Mouse (Mus musculus) gastrocnemius, adult 2 months (tissue): ENCODE data around the gene Crlf3. TPM values are rescaled to one million over a fixed set of nuclear protein-coding genes. Genes with fewer than 3 reads are reported as not detected.
"Not testable (repeated sequence)": the region's sequence is repeated elsewhere in the genome, so short reads cannot be mapped to it uniquely, and the experiment has no call there.

Experiments
- DNase-seq: peaks from one replicate; pipeline ENCODE4 v3.0.0; 2022
- H3K27ac ChIP-seq: fragments of 200-600 bp; 2 replicates; pipeline ENCODE4 v1.8.1; 2022; ENCODE audit warnings: mild to moderate bottlenecking
- H3K4me3 ChIP-seq: fragments of 200-600 bp; 2 replicates; pipeline ENCODE4 v1.8.1; 2022; ENCODE audit warnings: mild to moderate bottlenecking, moderate library complexity
- CTCF ChIP-seq: fragments of 200-600 bp; IDR thresholded peaks from 2 replicates; pipeline ENCODE4 v1.8.1; 2022; ENCODE audit warnings: antibody characterized with exemption, mild to moderate bottlenecking, moderate library complexity
- intact Hi-C: fragments of 180-260 bp; cut with DNase I; formaldehyde crosslinking; loops from one replicate; pipeline ENCODE4 v1.15.1; 2025
- total RNA-seq, 2 experiments: library from RNA; stranded (reverse); gene quantifications; 2 replicates each; pipeline ENCODE4 v1.2.3; 2021

Crlf3 gene
- total RNA-seq, 2 experiments from 2014 or later = 4.1 to 6.6 TPM

DNA sequence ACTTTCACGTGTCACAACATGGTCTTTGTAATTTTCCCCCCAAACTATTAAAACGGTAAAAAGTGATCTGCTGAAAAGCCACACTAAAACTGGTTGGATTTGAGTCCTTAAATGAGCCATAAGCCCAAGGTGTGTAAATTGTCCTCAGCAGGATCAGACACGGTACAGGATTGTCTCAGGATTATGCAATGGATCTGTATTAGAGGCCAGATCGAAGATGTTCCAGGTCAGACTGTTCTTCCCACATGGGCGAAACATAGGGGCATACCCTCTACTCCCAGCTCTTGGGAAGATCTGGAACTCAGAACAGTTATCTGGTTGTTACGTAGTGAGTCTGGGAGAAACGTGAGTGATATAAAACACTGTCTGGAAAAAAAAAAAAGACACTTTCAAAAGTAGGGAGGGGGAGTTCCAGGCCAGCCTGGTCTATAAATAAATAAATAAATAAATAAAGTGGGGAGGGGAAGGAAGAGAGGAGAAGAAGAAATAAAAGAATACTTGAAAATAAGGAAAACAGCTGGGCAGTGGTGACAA lies 1.1 kb upstream of the Crlf3 start:
- no peak for TF ChIP-seq CTCF
- intact Hi-C loops = loop anchor here (5.0 kb wide), 1 partner anchor 40 kb away; no protein-coding TSS in a partner anchor

DNA sequence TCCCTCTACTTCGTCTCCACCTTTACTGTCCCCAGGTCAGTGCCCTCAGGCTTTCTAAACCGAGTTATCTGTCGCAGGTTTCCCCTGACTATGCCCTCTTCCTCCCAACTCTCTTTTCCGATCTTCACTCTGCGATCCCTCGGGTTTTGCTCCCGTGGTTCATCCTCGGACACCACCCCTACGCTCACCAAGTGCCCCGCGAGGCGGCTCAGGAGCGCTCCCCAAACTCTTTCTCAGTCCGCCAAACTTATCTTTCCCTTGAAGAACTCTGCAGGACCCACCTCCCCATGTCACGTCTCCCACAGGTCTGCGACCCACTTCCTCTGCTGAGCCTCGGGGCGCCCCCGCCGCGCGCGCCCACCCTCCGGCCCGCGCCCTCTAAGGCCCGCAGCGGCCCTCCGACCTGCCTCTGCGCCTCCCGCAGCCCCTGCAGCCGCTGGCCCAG lies 388 bp downstream of the Crlf3 start:
- Histone ChIP-seq H3K4me3 (peak overlapping the region; percentile 100), H3K27ac (peak overlapping the region; percentile 94)
- no peak for TF ChIP-seq CTCF
- no peak for DNase-seq
- intact Hi-C loops = loop anchor here (5.0 kb wide), 1 partner anchor 38 kb away; no protein-coding TSS in a partner anchor

More for the DNA sequence above, 1.1 kb upstream of the Crlf3 start:
- DNase-seq = no peak
- Histone ChIP-seq H3K27ac (peak overlapping the region; percentile 94), H3K4me3 (no peak overlapping the region; the same call in 1 of the 2 replicates)

DNA sequence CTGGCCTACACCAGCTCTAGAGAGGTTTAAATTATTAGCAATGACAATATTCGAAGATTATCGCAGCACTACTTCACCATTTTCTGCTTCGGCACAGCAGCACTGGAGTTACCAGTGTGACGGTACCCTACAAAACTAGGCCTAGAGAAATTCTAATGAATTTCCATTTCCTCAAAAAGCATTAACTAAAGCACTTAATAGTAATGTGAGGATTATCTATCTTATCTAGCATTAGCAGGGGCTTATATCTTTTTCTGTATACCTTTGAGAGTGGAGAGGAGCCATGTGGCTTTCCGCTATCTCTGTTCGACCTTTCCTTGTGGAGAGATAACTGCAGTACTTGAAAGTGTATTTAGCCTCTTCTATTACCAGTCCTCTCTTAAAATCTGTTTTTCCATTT lies 1.0 kb downstream of the Crlf3 start:
- intact Hi-C loops = loop anchor here (5.0 kb wide), 1 partner anchor 37 kb away; no protein-coding TSS in a partner anchor
- no peak for DNase-seq
- no peak for TF ChIP-seq CTCF
- Histone ChIP-seq H3K4me3 (peak overlapping the region; percentile 100), H3K27ac (peak overlapping the region; percentile 94)

DNA sequence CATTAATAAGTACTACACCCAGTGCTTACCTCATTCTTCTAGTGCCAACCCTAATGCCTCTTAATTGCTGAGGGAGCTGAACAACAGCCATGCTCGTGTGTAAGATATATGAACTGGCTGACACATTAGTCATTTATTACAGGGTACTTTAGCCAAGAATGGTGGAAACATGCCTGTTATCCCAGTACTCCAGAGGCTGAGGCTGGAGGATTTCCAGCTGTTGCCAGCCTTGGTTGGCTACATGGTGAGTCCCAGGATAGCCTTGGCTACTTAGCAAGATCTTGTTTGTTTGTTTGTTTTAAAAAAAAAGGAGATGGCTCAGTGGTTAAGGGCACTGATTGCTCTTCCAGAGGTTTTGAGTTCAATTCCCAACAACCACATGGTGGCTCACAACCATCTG lies 2.0 kb downstream of the Crlf3 start:
- intact Hi-C loops = no loop called here
- Histone ChIP-seq H3K27ac (no peak overlapping the region), H3K4me3 (no peak overlapping the region)
- TF ChIP-seq CTCF = no peak
- DNase-seq = no peak

DNA sequence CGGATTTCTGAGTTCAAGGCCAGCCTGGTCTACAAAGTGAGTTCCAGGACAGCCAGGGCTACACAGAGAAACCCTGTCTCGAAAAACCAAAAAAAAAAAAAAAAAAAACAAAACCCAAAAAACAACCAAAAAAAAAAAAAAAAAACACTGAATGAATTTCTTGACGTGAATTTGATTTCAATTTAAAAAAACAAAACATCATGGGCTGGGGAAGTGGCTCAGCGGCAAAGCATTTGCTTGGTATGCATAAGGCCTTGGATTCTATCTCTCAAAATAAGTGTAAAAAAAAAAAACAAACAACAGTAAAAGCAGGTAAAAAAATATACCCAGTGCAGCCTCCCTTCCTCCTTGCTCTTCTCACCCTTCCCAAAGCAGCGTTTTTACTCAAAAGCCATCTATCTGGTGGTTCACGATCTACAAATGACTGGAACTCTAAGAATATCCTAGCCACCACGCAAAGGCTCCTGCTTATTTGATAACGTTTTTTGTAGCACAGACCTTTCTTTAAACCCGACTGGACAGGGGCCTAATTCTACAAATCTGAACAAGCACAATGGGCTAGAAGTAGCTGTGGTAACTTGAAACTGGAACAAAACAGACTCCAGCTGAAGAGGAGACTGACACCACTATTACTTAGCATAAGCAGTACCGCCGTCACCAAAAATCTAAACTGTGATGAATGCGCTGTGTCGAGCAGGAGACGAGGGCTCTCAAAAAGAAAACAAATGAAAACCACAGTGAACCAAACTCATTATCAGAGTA lies 2.8 kb downstream of the Crlf3 start:
- no peak for DNase-seq
- intact Hi-C loops = no loop called here
- H3K27ac ChIP-seq = no peak overlapping the region
- no peak for TF ChIP-seq CTCF
- no peak overlapping the region for H3K4me3 ChIP-seq

DNA sequence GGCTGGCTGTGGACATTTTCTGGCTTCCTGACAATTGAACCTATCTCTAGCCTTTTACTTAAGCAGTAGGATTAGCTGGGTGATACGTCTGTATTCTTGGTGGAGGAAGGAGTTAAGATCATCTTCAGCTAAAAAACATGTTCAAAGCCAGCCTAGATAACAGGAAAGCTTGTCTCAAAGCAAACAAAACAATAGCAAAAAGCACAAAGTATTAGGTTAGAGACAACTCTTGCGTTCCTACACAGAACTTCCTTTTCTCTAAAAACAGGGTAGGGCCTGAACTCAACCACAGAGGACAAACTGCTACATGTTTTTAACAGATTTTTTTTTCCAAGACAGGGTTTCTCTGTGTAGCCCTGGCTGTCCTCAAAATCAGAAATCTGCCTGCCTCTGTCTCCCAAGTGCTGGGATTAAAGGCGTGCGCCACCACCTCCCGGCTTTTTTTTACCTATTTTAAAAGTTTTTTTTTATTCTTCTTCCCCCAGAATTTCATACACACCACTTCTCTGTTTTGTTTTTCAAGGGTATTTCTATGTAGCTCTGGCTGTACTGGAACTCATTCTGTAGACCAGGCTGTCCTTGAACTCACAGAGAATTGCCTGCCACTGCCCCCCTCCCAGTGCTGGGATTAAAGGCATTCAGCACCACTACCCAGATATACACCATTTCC lies 5.0 kb downstream of the Crlf3 start:
- intact Hi-C loops = no loop called here
- Histone ChIP-seq H3K27ac (no peak overlapping the region), H3K4me3 (no peak overlapping the region)
- DNase-seq = no peak
- no peak for TF ChIP-seq CTCF

DNA sequence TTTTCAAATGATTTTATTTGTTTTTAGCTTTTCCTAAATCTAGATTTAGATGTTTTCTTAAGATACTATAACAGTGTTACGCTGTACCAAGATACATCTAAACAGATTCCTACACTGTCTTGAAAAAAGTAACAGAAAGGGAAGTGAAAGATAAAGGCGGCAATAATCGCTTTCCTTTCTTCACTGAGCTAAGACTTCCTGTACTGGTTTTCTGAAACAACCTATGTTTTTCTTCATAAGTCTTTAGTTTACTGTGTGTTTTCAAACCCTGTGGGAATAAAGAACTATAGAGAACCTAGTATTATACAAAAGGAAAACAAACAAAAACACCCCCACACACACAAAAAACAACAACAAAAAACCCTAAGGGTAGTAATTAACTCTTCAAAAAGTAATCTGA lies 8.4 kb downstream of the Crlf3 start:
- Histone ChIP-seq H3K4me3 (no peak overlapping the region), H3K27ac (no peak overlapping the region)
- intact Hi-C loops = no loop called here
- no peak for DNase-seq
- TF ChIP-seq CTCF = no peak

DNA sequence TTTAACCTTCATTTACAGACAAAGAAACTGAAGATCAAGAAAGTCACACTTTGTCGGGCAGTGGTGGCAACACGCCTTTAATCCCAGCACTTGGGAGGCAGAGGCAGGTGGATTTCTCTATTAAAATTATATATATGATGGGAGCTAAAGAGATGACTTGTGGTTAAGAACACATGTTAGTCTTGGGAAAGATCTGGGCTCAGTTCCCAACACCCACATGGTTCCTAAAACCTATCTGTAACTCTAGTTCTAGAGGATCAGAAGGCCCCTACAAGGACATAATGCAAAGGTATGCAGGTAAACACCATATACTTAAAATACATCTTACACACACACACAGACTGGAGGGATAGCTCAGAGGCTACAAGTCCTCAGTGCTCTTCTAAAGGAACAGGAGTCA lies 9.8 kb downstream of the Crlf3 start:
- no peak for DNase-seq
- intact Hi-C loops = no loop called here
- Histone ChIP-seq H3K27ac (no peak overlapping the region), H3K4me3 (no peak overlapping the region)
- no peak for TF ChIP-seq CTCF

DNA sequence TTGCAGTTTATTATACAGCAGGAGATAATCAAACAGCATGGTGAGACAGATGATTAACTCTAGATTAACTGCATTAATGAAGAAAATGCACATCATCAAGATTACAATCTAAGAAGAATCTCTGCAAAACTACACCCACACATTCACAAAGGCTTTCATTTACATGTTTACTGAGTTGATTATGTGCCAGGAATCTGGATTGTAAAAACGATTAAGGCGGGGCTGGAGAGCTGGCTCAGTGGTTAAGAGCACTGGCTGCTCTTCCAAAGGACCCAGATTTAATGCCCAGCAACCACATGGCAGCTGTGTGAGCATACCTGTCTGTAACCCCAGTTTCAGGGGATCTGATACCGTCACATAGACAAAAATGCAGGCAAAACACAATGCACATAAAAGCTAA lies 11.0 kb downstream of the Crlf3 start:
- intact Hi-C loops = no loop called here
- Histone ChIP-seq H3K27ac (no peak overlapping the region), H3K4me3 (no peak overlapping the region)
- no peak for DNase-seq
- no peak for TF ChIP-seq CTCF

DNA sequence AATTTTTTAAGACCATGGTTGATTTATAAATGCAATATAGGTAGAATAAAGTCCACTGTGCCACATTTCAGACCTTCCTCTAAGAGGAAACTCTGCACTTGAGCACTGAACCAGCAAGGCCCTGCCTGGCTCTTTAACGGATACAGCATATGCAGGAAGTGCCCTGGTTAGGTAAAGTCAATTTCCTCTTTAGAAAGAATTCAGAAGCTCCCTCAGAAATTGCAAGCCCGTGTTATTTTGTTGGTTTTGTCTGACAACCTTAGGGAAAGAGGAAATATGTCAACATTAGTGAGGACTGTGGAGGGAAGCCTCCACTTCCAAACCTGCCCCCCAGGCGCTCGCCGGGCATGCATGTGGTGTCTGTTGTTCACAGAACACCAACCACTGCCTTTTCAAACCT lies 13.2 kb downstream of the Crlf3 start:
- DNase-seq = no peak

DNA sequence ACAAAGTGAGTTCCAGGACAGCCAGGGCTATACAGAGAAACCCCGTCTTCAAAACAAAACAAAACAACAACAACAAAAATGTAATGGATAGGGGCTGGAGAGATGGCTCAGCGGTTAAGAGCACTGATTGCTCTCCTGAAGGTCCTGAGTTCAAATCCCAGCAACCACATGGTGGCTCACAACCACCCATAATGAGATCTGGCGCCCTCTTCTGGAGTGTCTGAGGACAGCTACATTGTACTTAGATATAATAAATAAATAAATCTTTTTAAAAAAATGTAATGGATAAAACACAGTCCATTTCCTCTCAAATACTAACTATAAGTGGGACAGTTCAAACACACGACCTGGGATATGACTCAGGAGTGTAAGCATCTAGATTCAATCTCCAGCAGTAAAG lies 14.4 kb downstream of the Crlf3 start:
- TF ChIP-seq CTCF = peak; percentile 31; the same call in 1 of the 2 replicates
- H3K4me3 ChIP-seq, DNase-seq, H3K27ac ChIP-seq, intact Hi-C loops: not testable (repeated sequence)

More for the DNA sequence above, 13.2 kb downstream of the Crlf3 start:
- intact Hi-C loops = no loop called here
- Histone ChIP-seq H3K4me3 (no peak overlapping the region), H3K27ac (no peak overlapping the region)
- TF ChIP-seq CTCF = no peak

DNA sequence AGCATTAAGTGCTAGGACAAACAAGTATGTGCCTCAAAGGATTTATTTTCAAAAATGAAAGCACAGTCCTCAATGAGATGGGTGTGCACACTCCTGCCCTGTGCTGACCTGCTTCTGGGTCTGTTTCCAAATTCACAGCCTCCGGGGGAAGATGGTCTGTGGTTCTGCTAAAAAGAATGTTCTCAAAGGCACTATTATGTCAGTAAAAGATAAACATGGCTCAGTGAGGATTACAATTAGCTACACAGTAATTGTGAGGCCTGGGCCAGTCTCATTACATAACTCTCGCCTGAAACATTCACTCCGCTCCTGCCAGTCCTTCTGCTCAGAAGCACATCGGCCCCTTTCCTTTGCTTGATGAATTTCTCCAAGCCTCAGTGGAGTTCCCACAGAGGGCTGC lies 18.6 kb downstream of the Crlf3 start:
- intact Hi-C loops = no loop called here
- TF ChIP-seq CTCF = no peak
- Histone ChIP-seq H3K4me3 (no peak overlapping the region), H3K27ac (peak overlapping the region; percentile 57)
- no peak for DNase-seq

DNA sequence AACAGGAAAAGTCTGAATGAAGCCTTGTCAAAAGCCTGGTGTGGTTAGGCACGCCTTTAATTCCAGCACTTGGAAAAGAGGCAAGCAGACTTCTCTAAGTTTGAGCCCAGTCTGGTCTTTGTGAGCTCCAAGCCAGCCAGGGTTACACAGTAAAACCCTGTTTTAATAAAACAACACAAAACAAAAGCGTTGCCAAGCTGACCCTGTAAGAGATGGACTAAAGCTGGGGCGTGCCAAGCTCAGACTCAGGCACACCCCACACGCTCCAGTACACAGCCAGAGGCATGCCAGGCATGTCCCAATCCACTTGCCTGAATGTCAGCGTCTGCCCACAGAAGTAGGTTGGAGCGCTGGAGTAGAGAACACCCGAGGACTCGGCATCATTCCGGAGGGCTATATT lies 24.6 kb downstream of the Crlf3 start:
- no peak for TF ChIP-seq CTCF
- intact Hi-C loops = no loop called here
- Histone ChIP-seq H3K4me3 (no peak overlapping the region), H3K27ac (no peak overlapping the region)
- no peak for DNase-seq
